Mouse (Mus musculus) lung, postnatal 0 days (tissue): ENCODE data around the gene Bmp8a. TPM values are rescaled to one million over a fixed set of nuclear protein-coding genes. Genes with fewer than 3 reads are reported as not detected.

Experiments used
- ATAC-seq: fragments of 200-750 bp; cut with Nextera tagmentation; 2 replicates; pipeline ENCODE4 v1.8.0; 2017; ENCODE audit warnings: moderate library complexity
- DNase-seq: peaks from one replicate; pipeline ENCODE4 v3.0.0-alpha.2; 2016; ENCODE audit warnings: low spot score
- H3K27ac ChIP-seq: fragments of 300-500 bp; sonication (generic); 2 replicates; pipeline ENCODE4 v1.5.1; 2014; ENCODE audit warnings: antibody characterized with exemption, mild to moderate bottlenecking, low read length, mixed read lengths
- H3K27me3 ChIP-seq: fragments of 300-500 bp; sonication (generic); replicated peaks from 2 replicates; pipeline ENCODE4 v1.6.1; 2014; ENCODE audit warnings: low read length, mixed read lengths; ENCODE audit not compliant: insufficient read depth
- H3K36me3 ChIP-seq: fragments of 300-500 bp; sonication (generic); 2 replicates; pipeline ENCODE4 v1.6.1; 2014; ENCODE audit warnings: low read length, mixed read lengths; ENCODE audit not compliant: insufficient read depth
- H3K4me1 ChIP-seq: fragments of 300-500 bp; sonication (generic); 2 replicates; pipeline ENCODE4 v1.6.1; 2014; ENCODE audit warnings: antibody characterized with exemption, low read depth, low read length, mixed read lengths; ENCODE audit not compliant: insufficient read depth
- H3K4me2 ChIP-seq: fragments of 300-500 bp; sonication (generic); replicated peaks from 2 replicates; pipeline ENCODE4 v1.6.1; 2014; ENCODE audit warnings: low read depth, mild to moderate bottlenecking, low read length, moderate library complexity, mixed read lengths
- H3K4me3 ChIP-seq: fragments of 300-500 bp; sonication (generic); 2 replicates; pipeline ENCODE4 v1.5.1; 2014; ENCODE audit warnings: low read depth, low read length
- H3K9ac ChIP-seq: fragments of 300-500 bp; sonication (generic); replicated peaks from 2 replicates; pipeline ENCODE4 v1.6.1; 2014; ENCODE audit warnings: low read depth, mild to moderate bottlenecking
- H3K9me3 ChIP-seq: fragments of 300-500 bp; sonication (generic); 2 replicates; pipeline ENCODE4 v1.6.1; 2016; ENCODE audit warnings: low read length, mixed read lengths
- CTCF ChIP-seq: IDR thresholded peaks from 2 replicates; pipeline ENCODE4 v1.5.1; 2016; ENCODE audit warnings: antibody characterized with exemption, mild to moderate bottlenecking
- EP300 ChIP-seq: IDR thresholded peaks from 2 replicates; pipeline ENCODE4 v1.6.1; 2016; ENCODE audit warnings: antibody characterized with exemption, mild to moderate bottlenecking, control low read depth
- WGBS: fragments of 180-500 bp; shearing (Covaris S2); extraction: QIAGEN DNeasy Blood & Tissue Kit; methylation state at CpG from one replicate; pipeline ENCODE4 v1.1.7; 2014; 5-methylcytosine and 5-hydroxymethylcytosine counted together
- polyA plus RNA-seq: library from polyadenylated mRNA; unstranded; fragments of >200 nt; fragmentation: Nextera tagmentation; extraction: Ambion mirVana; gene quantifications from 2 replicates; pipeline ENCODE4 v1.2.1, GENCODE M21; 2015

Gene Bmp8a
- polyA plus RNA-seq, 1 experiment from 2014 or later, result 0.44 TPM

DNA sequence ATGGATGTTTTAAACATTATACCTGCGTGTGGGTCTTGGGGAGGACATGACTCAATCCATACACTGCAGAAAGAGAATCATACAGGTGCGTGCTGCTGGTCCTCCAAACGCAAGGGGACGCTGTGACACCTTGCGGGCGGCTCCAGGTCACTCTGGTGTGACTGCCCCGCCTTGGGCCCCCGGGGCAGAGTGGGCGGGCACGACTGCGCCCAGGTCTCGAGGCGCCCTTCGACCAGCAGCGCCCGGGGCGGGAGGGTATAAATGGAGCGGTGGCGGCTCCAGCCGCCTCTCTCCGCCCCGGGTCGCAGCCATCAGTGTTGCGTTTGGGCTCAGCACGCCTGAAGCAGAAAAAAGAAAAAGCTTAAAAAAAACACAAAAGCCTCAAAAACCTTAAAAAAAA lies 60.6 kb downstream of the Bmp8a start:
- Histone ChIP-seq H3K27ac (no peak overlapping the region; the same call in 1 of the 2 replicates), H3K4me3 (peak overlapping the region; percentile 40), H3K36me3 (no peaks in the 10 kb centered on the region), H3K9me3 (no peaks in the 10 kb centered on the region), H3K4me2 (peak overlapping the region; percentile 57), H3K27me3 (no peaks in the 10 kb centered on the region), H3K4me1 (peaks cover 13% of the 10 kb centered on the region; the same call in 1 of the 2 replicates), H3K9ac (peak overlapping the region; percentile 16; the same call in 1 of the 2 replicates)
- WGBS, result under 1% methylated on average over 25 of the region's 25 CpGs
- DNase-seq (peak; percentile 94), ATAC-seq (peak; percentile 98)
- TF ChIP-seq CTCF (peak; percentile 91), EP300 (no peak)

DNA sequence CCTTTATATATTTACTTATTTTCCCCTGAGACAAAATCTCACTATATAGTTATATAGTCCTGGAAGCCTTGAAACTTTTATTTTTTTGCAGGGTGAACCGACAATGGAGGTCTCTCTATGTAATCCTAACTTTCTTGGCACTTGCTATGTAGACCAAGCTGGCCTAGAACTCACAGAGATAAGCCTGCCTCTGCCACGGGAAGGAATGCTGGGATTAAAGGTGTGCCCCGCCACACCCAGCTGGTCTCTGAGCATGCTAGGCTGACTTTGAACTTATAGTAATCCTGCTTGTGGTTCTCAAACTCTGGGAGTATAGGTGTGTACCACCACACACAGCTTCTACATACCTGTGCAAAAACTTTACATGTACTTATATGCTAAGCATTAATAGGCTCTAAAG lies 62.9 kb downstream of the Bmp8a start:
- TF ChIP-seq CTCF, result no peak
- no peak for TF ChIP-seq EP300
- peaks cover 13% of the 10 kb centered on the region; the same call in 1 of the 2 replicates for H3K4me1 ChIP-seq
- no peaks in the 10 kb centered on the region for H3K9me3 ChIP-seq
- no peaks in the 10 kb centered on the region for H3K36me3 ChIP-seq
- H3K27ac ChIP-seq, result no peak overlapping the region
- ATAC-seq, result no peak
- no peaks in the 10 kb centered on the region for H3K27me3 ChIP-seq
- H3K9ac ChIP-seq, result no peak overlapping the region
- 63% methylated on average over 3 of the region's 3 CpGs for WGBS
- DNase-seq, result no peak
- no peak overlapping the region for H3K4me2 ChIP-seq
- no peak overlapping the region for H3K4me3 ChIP-seq

DNA sequence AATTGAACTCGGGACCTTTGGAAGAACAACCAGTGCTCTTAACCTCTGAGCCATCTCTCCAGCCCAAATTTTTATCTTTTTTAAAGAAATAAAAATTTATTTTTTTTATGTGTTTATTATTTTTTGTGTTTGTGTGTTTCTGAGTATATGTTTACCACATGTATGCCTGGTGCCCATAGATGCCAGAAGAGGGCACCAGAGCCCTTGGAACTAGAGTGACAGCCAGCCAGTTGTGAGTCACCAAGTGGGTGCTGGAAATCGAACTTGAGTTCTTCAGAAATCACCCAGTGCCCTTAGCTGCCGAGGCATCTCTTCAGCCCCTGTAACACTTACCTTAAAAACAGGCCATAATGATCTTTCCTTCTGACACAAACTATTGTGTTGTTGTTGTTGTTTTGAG lies 72.0 kb downstream of the Bmp8a start:
- Histone ChIP-seq H3K27me3 (no peaks in the 10 kb centered on the region), H3K9ac (no peak overlapping the region), H3K4me2 (no peak overlapping the region), H3K4me1 (no peaks in the 10 kb centered on the region), H3K4me3 (no peak overlapping the region), H3K36me3 (no peaks in the 10 kb centered on the region), H3K27ac (no peak overlapping the region), H3K9me3 (no peaks in the 10 kb centered on the region)
- 80% methylated on average over 3 of the region's 3 CpGs for WGBS
- DNase-seq (no peak), ATAC-seq (no peak)
- no peak for TF ChIP-seq EP300
- no peak for TF ChIP-seq CTCF

Other genes with a start within 250 kb of the Bmp8a start
- 0.57 and 0.84 TPM in 2 replicates for gene Bmp8b, start 238.1 kb downstream of the Bmp8a start, polyA plus RNA-seq
- not detected in 2 replicates for gene Oxct2b, start 227.0 kb downstream of the Bmp8a start, polyA plus RNA-seq
- gene Ppie, start 203.3 kb downstream of the Bmp8a start, polyA plus RNA-seq, result 41.2 and 43.8 TPM in 2 replicates
- 0.20 and 0.51 TPM in 2 replicates for gene Hpcal4, start 160.0 kb downstream of the Bmp8a start, polyA plus RNA-seq
- gene Nt5c1a, start 141.7 kb downstream of the Bmp8a start, polyA plus RNA-seq, result 0.10 TPM in 1 of 2 replicates, not detected in the other
- gene Heyl, start 109.7 kb downstream of the Bmp8a start, polyA plus RNA-seq, result 20.3 and 23.6 TPM in 2 replicates
- 10.8 and 11.4 TPM in 2 replicates for gene Pabpc4, start 80.9 kb downstream of the Bmp8a start, polyA plus RNA-seq
- not detected in 2 replicates for gene Oxct2a, start 19.6 kb downstream of the Bmp8a start, polyA plus RNA-seq